Mouse (Mus musculus): ENCODE measurements around the gene Poll.

DNA sequence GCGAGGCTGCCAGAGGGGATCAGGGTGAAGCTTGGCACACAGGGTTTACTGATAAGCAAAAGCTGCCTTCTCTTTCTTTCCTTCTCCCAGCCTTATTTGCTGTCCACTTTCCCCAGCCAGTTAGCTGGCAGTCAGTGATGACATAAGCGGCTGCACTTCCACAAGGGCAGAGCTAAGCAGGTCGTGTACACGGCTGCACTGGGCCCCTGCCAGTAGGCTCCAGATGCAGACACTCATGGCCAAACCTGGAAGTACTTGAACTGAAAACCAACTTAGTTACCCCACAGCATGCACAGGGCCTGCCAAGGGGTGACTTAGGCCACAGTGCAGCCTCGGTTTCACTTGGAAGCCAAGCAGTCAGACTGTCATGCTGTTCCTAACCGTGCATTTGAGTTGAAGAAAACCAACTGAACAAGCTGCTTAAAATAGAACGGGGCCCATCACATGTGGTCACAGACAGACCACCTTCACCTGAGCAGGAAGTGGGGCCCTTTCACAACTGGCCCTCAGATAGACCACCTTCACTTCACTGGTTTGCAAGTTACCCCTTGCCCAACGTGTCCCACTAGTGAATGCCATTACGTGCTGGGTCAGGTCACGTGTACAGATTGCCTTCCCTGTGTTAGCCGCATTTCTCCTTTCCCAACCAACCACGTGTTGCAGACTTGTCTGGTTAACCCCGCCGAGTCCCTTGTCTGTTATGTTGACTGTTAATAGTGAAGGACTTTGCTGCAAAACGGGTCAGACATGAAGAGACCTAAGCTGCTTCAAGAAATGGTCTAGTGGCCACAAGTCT lies 29.9 kb downstream of the Poll start:
- TF ChIP-seq CTCF (IDR thresholded peaks at IDR 0.05; ENCODE audit: low read depth, low read length) (no peak), GATA1 (IDR thresholded peaks at IDR 0.05; ENCODE audit: borderline replicate concordance, low read length) (no peak), TAL1 (conservative IDR thresholded peaks at IDR 0.05; ENCODE audit: low read depth, low read length) (no peak), POLR2AphosphoS5 (IDR thresholded peaks at IDR 0.05; ENCODE audit: insufficient replicate concordance, low read depth, low read length) (no peak), GATA2 (IDR thresholded peaks at IDR 0.05; ENCODE audit: borderline replicate concordance, low read depth, low read length) (no peak)
